Mouse (Mus musculus): ENCODE measurements at regions not wholly inside any gene's neighbourhood (a gene's known extent, or its start where the extent isn't known, plus 50 kb on each side); places are given as distances from the start of the nearest gene placed in this dataset.

- intact Hi-C loops (cut with DNase I) = no loop called here
- DNase-seq = no peak
Observed at GRCm38 (mm10) chr3:66646251-66646650, 334.9 kb upstream of the Rsrc1 start.

GRCm38 (mm10) chr3:66649271-66649670 lies 331.9 kb upstream of the Rsrc1 start:
- DNase-seq = no peak
- intact Hi-C loops (cut with DNase I) = no loop called here

GRCm38 (mm10) chr3:66650076-66650748 lies 331.0 kb upstream of the Rsrc1 start:
- DNase-seq = peak; percentile 27 to 34
- intact Hi-C loops (cut with DNase I) = no loop called here

GRCm38 (mm10) chr3:66650749-66651472 lies 330.3 kb upstream of the Rsrc1 start:
- intact Hi-C loops (cut with DNase I) = no loop called here
- no peak for DNase-seq

- DNase-seq = no peak
- intact Hi-C loops (cut with DNase I) = no loop called here
Observed at GRCm38 (mm10) chr3:66652139-66652846, 328.9 kb upstream of the Rsrc1 start.

GRCm38 (mm10) chr3:66653961-66654360 lies 327.2 kb upstream of the Rsrc1 start:
- intact Hi-C loops (cut with DNase I) = no loop called here
- DNase-seq = no peak

- intact Hi-C loops (cut with DNase I) = no loop called here
Observed at GRCm38 (mm10) chr3:66654860-66655259, 326.3 kb upstream of the Rsrc1 start.

GRCm38 (mm10) chr3:66656458-66656857 lies 324.7 kb upstream of the Rsrc1 start:
- DNase-seq = no peak
- intact Hi-C loops (cut with DNase I) = no loop called here

More at GRCm38 (mm10) chr3:66654860-66655259, 326.3 kb upstream of the Rsrc1 start:
- DNase-seq = no peak

GRCm38 (mm10) chr3:66660555-66660954 lies 320.6 kb upstream of the Rsrc1 start:
- intact Hi-C loops (cut with DNase I) = no loop called here

GRCm38 (mm10) chr3:66661826-66662618 lies 319.2 kb upstream of the Rsrc1 start:
- intact Hi-C loops (cut with DNase I) = no loop called here
- no peak for DNase-seq

More at GRCm38 (mm10) chr3:66660555-66660954, 320.6 kb upstream of the Rsrc1 start:
- DNase-seq = no peak

GRCm38 (mm10) chr3:66683589-66684286 lies 297.5 kb upstream of the Rsrc1 start:
- no peak for DNase-seq
- intact Hi-C loops (cut with DNase I) = no loop called here

- intact Hi-C loops (cut with DNase I) = no loop called here
- no peak for DNase-seq
Observed at GRCm38 (mm10) chr3:66684287-66684903, 296.8 kb upstream of the Rsrc1 start.

GRCm38 (mm10) chr3:66685136-66685535 lies 296.1 kb upstream of the Rsrc1 start:
- intact Hi-C loops (cut with DNase I) = no loop called here
- no peak for DNase-seq

- no peak for DNase-seq
- intact Hi-C loops (cut with DNase I) = no loop called here
Observed at GRCm38 (mm10) chr3:66687126-66687525, 294.1 kb upstream of the Rsrc1 start.

- intact Hi-C loops (cut with DNase I) = no loop called here
Observed at GRCm38 (mm10) chr3:66690906-66691522, 290.2 kb upstream of the Rsrc1 start.

GRCm38 (mm10) chr3:66695125-66695524 lies 286.1 kb upstream of the Rsrc1 start:
- intact Hi-C loops (cut with DNase I) = no loop called here
- DNase-seq = no peak

More at GRCm38 (mm10) chr3:66690906-66691522, 290.2 kb upstream of the Rsrc1 start:
- DNase-seq = no peak

GRCm38 (mm10) chr3:66695661-66696253 lies 285.4 kb upstream of the Rsrc1 start:
- intact Hi-C loops (cut with DNase I) = no loop called here
- no peak for DNase-seq

- DNase-seq = peak; percentile 12 to 21
- intact Hi-C loops (cut with DNase I) = no loop called here
Observed at GRCm38 (mm10) chr3:66698083-66698482, 283.1 kb upstream of the Rsrc1 start.

GRCm38 (mm10) chr3:66705766-66706165 lies 275.4 kb upstream of the Rsrc1 start:
- DNase-seq = no peak
- intact Hi-C loops (cut with DNase I) = no loop called here
